ENCODE assay signal across 12 mouse cellular contexts in genomic region chr4:108018961-108019921, GRCm38 (mm10). TPM values are rescaled to one million over a fixed set of nuclear protein-coding genes. Genes with fewer than 3 reads are reported as not detected.
DNase-seq lines count a peak whose midpoint lies in the region; ATAC-seq and TF ChIP-seq lines count a peak whose summit lies in the region.
"Had no signal": no experiment of that assay in that cellular context is flagged by ENCODE, and none has a peak within 500 bp of the region (broad histone marks: within the 10 kb centered on the region; RNA-seq: fewer than 3 reads in every experiment).

No protein-coding gene starts in this region.

- TF ChIP-seq CTCF in layer of hippocampus, adult 2 months (conservative IDR thresholded peaks at IDR 0.05): no peak
- no peak for TF ChIP-seq CTCF in Patski (IDR thresholded peaks at IDR 0.05)
- no peak for TF ChIP-seq CTCF in left cerebral cortex, adult 2 months (IDR thresholded peaks at IDR 0.05)

- CTCF ChIA-PET in Patski (lab: Charles Lee): interaction anchor here (1.6 to 1.7 kb wide), 2 partner anchors 10 to 24 kb away, joined by 3 to 4 read pairs; no protein-coding TSS in a partner anchor

- no peak overlapping the region for H3K9ac ChIP-seq in midbrain, embryonic 11.5 days (ENCODE audit: low read length)
- H3K9ac ChIP-seq: heart, embryonic 15.5 days; neural tube, embryonic 13.5 days had no signal

- H3K4me3 ChIP-seq in layer of hippocampus, adult 2 months: no peak overlapping the region
- no peak overlapping the region for H3K4me3 ChIP-seq in embryonic facial prominence, embryonic 10.5 days
- H3K4me3 ChIP-seq in midbrain, embryonic 11.5 days (ENCODE audit: low read depth, low read length): no peak overlapping the region
- no peak overlapping the region for H3K4me3 ChIP-seq in left cerebral cortex, adult 2 months
- H3K4me3 ChIP-seq: erythroblast, embryonic 14.5 days; heart, embryonic 15.5 days; neural tube, embryonic 13.5 days had no signal

- WGBS in embryonic facial prominence, embryonic 10.5 days: 47% methylated on average over 14 of the region's 14 CpGs
- WGBS in midbrain, embryonic 11.5 days: 57% methylated on average over 13 of the region's 14 CpGs

- POLR2A ChIA-PET in Patski (lab: Charles Lee): no interaction called here

- H3K9me3 ChIP-seq in embryonic facial prominence, embryonic 10.5 days: no peaks in the 10 kb centered on the region
- H3K9me3 ChIP-seq in midbrain, embryonic 11.5 days (ENCODE audit: control insufficient read depth, low read length): no peaks in the 10 kb centered on the region
- H3K9me3 ChIP-seq: heart, embryonic 15.5 days; neural tube, embryonic 13.5 days had no signal

- in situ Hi-C loops in Patski (cut with MboI; ENCODE audit: low pct_unique_long_range_greater_than_20kb): no loop called here

- no peaks in the 10 kb centered on the region for H3K36me3 ChIP-seq in embryonic facial prominence, embryonic 10.5 days (replicated peaks)
- H3K36me3 ChIP-seq in midbrain, embryonic 11.5 days (ENCODE audit: control insufficient read depth, insufficient read depth, low read length): no peaks in the 10 kb centered on the region
- H3K36me3 ChIP-seq: heart, embryonic 15.5 days; neural tube, embryonic 13.5 days had no signal

- H3K4me1 ChIP-seq in embryonic facial prominence, embryonic 10.5 days: peaks cover 40% of the 10 kb centered on the region
- no peaks in the 10 kb centered on the region; the same call in 1 of the 2 replicates for H3K4me1 ChIP-seq in midbrain, embryonic 11.5 days (ENCODE audit: control insufficient read depth, insufficient read depth, low read length)
- H3K4me1 ChIP-seq: neural tube, embryonic 13.5 days had no signal

- no peak overlapping the region for H3K4me2 ChIP-seq in midbrain, embryonic 11.5 days
- H3K4me2 ChIP-seq: heart, embryonic 15.5 days; neural tube, embryonic 13.5 days had no signal

- intact Hi-C loops in left cerebral cortex, adult 2 months (cut with DNase I): loop anchor here (5.0 kb wide), 1 partner anchor 82 kb away; no protein-coding TSS in a partner anchor

- peak; percentile 55 for ATAC-seq in Patski
- ATAC-seq in midbrain, embryonic 11.5 days (ENCODE audit: low FRiP score): peak; percentile 47; the same call in 1 of the 2 replicates

- DNase-seq in layer of hippocampus, adult 2 months (ENCODE audit: low spot score in 2 of 2): peak; percentile 39 to 58
- no peak for DNase-seq in layer of hippocampus, postnatal 10 days (ENCODE audit: low spot score in 2 of 2)
- DNase-seq in Patski (ENCODE audit: low read depth, low spot score): peak; percentile 44
- DNase-seq in embryonic facial prominence, embryonic 10.5 days (ENCODE audit: low spot score): peak; percentile 32
- no peak for DNase-seq in midbrain, embryonic 11.5 days (ENCODE audit: low spot score, missing footprints)
- DNase-seq in T-cell, adult 2 months (ENCODE audit: low spot score): no peak
- no peak for DNase-seq in left cerebral cortex, adult 2 months (ENCODE audit: extremely low spot score in 1 of 2, low spot score in 2 of 2)
- DNase-seq: kidney, postnatal 10 days had no signal

- H3K27ac ChIP-seq in layer of hippocampus, adult 2 months: peak overlapping the region; percentile 32; the same call in 1 of the 2 replicates
- H3K27ac ChIP-seq in embryonic facial prominence, embryonic 10.5 days (replicated peaks): no peak overlapping the region
- no peak overlapping the region for H3K27ac ChIP-seq in midbrain, embryonic 11.5 days (ENCODE audit: low read depth, low read length)
- no peak overlapping the region for H3K27ac ChIP-seq in left cerebral cortex, adult 2 months
- H3K27ac ChIP-seq: heart, embryonic 15.5 days; neural tube, embryonic 13.5 days had no signal

- H3K27me3 ChIP-seq in Patski: no peaks in the 10 kb centered on the region
- 0 out of 2 replicates have a peak, but pooled peaks cover 7% of the 10 kb centered on the region for H3K27me3 ChIP-seq in embryonic facial prominence, embryonic 10.5 days (replicated peaks; ENCODE audit: low read depth, poor library complexity, severe bottlenecking)
- no peaks in the 10 kb centered on the region for H3K27me3 ChIP-seq in midbrain, embryonic 11.5 days (ENCODE audit: control insufficient read depth, insufficient read depth, low read length)
- H3K27me3 ChIP-seq: neural tube, embryonic 13.5 days had no signal

RNA-seq across cellular contexts. Expression of gene Slc1a7, which starts 51.1 kb away (rescaled TPM):
- total RNA-seq in layer of hippocampus, adult 2 months (2021): not detected
- under 1 TPM; 0.14 to 0.18 TPM for total RNA-seq in layer of hippocampus, postnatal 10 days (2021)
- polyA plus RNA-seq in Patski (2021): 0.04 TPM
- polyA plus RNA-seq in embryonic facial prominence, embryonic 10.5 days (2016; fragmentation: Nextera tagmentation; extraction: Ambion mirVana): not detected in 2 replicates
- polyA plus RNA-seq in midbrain, embryonic 11.5 days (2014; fragmentation: Nextera tagmentation; extraction: Ambion mirVana): not detected in 2 replicates
- total RNA-seq in left cerebral cortex, adult 2 months (2021): under 1 TPM; 0.43 to 0.94 TPM
- polyA plus RNA-seq: erythroblast, embryonic 14.5 days; limb, embryonic 11.5 days; neural tube, embryonic 13.5 days had no signal

Comparison
In these comparisons a context has a peak if more than half of its experiments do, and no peak if none do; other contexts are left out.
1. DNase-seq: peak in layer of hippocampus, adult 2 months (2 of 2), Patski (single experiment) and embryonic facial prominence, embryonic 10.5 days (single experiment); none in layer of hippocampus, postnatal 10 days (0 of 2), midbrain, embryonic 11.5 days (single experiment), T-cell, adult 2 months (single experiment) and left cerebral cortex, adult 2 months (0 of 2).